In the genomic region with DNA sequence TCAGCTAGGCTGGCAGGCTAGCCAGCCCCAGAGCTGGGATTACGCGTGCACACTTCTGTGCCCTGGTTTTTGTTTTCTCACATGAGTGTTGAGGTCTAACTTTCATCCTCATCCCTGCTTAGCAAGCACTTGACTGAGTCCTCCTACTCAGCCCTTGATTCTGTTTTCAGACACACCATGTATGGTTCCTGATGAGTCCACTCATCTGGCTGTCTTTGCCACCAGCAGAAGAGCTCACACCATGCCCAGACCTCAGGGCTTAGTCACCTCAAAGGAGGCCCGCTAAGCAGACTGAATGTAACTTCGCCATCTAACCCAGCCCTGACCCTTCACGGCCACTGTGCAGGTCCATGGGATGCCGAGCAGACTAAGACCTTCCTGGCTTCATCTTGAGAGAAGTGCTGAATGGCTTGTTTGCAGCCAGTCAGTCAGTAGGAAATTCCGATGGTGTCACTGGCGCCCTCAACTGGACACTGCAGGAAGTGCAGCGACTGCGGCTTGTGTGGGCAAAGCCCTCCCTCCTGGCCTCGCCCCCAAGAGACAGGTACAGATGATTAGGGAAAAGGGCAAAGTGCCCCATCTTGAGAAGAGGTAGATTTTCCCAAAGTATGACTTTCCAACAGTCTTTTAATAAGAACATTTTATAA, we compare ENCODE assay signal across 9 mouse cellular contexts.
DNase-seq lines count a peak whose midpoint lies in the region; ATAC-seq and TF ChIP-seq lines count a peak whose summit lies in the region.
"Had no signal": no experiment of that assay in that cellular context is flagged by ENCODE, and none has a peak within 500 bp of the region (broad histone marks: within the 10 kb centered on the region; RNA-seq: fewer than 3 reads in every experiment).

No protein-coding gene starts in this region.

- DNase-seq in hindbrain, embryonic 10.5 days (ENCODE audit: low spot score): peak; percentile 78
- peak; percentile 72 to 85 for DNase-seq in heart, postnatal 14 days
- peak; percentile 76 to 77 for DNase-seq in layer of hippocampus, postnatal 36 days
- peak; percentile 79 to 84 for DNase-seq in spleen, postnatal 10 days (ENCODE audit: low spot score in 2 of 2)

- TF ChIP-seq POLR2A in bone marrow, adult 2 months (IDR thresholded peaks at IDR 0.05; ENCODE audit: borderline replicate concordance, control insufficient read depth, low read depth, low read length): no peak
- TF ChIP-seq POLR2A in embryonic fibroblast, embryonic 13.5 days (IDR thresholded peaks at IDR 0.05; ENCODE audit: low read depth, low read length): no peak

- no peak overlapping the region for H3K27ac ChIP-seq in hindbrain, embryonic 10.5 days
- no peak overlapping the region for H3K27ac ChIP-seq in hindbrain, embryonic 13.5 days
- no peak overlapping the region for H3K27ac ChIP-seq in bone marrow, adult 2 months (ENCODE audit: control insufficient read depth, insufficient read depth, low read depth, low read length, poor library complexity)
- H3K27ac ChIP-seq in embryonic fibroblast, embryonic 13.5 days (ENCODE audit: insufficient read depth, low read length): no peak overlapping the region
- H3K27ac ChIP-seq in macrophage: peak overlapping the region; percentile 15; the same call in 1 of the 2 replicates

- no peaks in the 10 kb centered on the region for H3K9me3 ChIP-seq in hindbrain, embryonic 10.5 days
- no peaks in the 10 kb centered on the region for H3K9me3 ChIP-seq in hindbrain, embryonic 13.5 days

- H3K4me1 ChIP-seq in hindbrain, embryonic 10.5 days (replicated peaks): 0 out of 2 replicates have a peak, but pooled peaks cover 3% of the 10 kb centered on the region
- H3K4me1 ChIP-seq in hindbrain, embryonic 13.5 days (replicated peaks): no peaks in the 10 kb centered on the region
- H3K4me1 ChIP-seq in bone marrow, adult 2 months (ENCODE audit: control insufficient read depth, insufficient read depth, low read length): no peaks in the 10 kb centered on the region
- H3K4me1 ChIP-seq in embryonic fibroblast, embryonic 13.5 days (ENCODE audit: control insufficient read depth, insufficient read depth, low read length): peaks cover 3% of the 10 kb centered on the region

- intact Hi-C loops in heart, postnatal 14 days (cut with DNase I): loop anchor here (2.0 kb wide), 1 partner anchor 289 kb away; no protein-coding TSS in a partner anchor

- H3K27me3 ChIP-seq in hindbrain, embryonic 10.5 days (ENCODE audit: insufficient read depth, poor library complexity, severe bottlenecking): no peaks in the 10 kb centered on the region
- H3K27me3 ChIP-seq in hindbrain, embryonic 13.5 days: no peaks in the 10 kb centered on the region

- no peak overlapping the region for H3K9ac ChIP-seq in hindbrain, embryonic 13.5 days

- WGBS in hindbrain, embryonic 10.5 days: 49% methylated on average over 11 of the region's 11 CpGs
- WGBS in hindbrain, embryonic 13.5 days: 47% methylated on average over 11 of the region's 11 CpGs
- WGBS in bone marrow, adult 2 months: 39% methylated on average over 11 of the region's 11 CpGs
- 46% methylated on average over 11 of the region's 11 CpGs for WGBS in macrophage (ENCODE audit: missing documents)

- peak; percentile 90 for TF ChIP-seq CTCF in bone marrow, adult 2 months (IDR thresholded peaks at IDR 0.05; ENCODE audit: control insufficient read depth, insufficient read depth, low read length)
- peak; percentile 79 for TF ChIP-seq CTCF in embryonic fibroblast, embryonic 13.5 days (IDR thresholded peaks at IDR 0.05; ENCODE audit: borderline replicate concordance, insufficient read depth, low read length)

- no peaks in the 10 kb centered on the region for H3K79me2 ChIP-seq in macrophage (ENCODE audit: inconsistent target)

- H3K4me2 ChIP-seq in hindbrain, embryonic 13.5 days: no peak overlapping the region

- H3K4me3 ChIP-seq in hindbrain, embryonic 10.5 days: no peak overlapping the region
- H3K4me3 ChIP-seq in hindbrain, embryonic 13.5 days: no peak overlapping the region
- H3K4me3 ChIP-seq in bone marrow, adult 2 months (replicated peaks; ENCODE audit: control insufficient read depth, low read depth, low read length): no peak overlapping the region
- no peak overlapping the region for H3K4me3 ChIP-seq in embryonic fibroblast, embryonic 13.5 days (ENCODE audit: insufficient read depth, low read length)
- H3K4me3 ChIP-seq in macrophage (ENCODE audit: inconsistent target): no peak overlapping the region
- H3K4me3 ChIP-seq: myocyte had no signal

- no peaks in the 10 kb centered on the region for H3K36me3 ChIP-seq in hindbrain, embryonic 10.5 days
- H3K36me3 ChIP-seq in hindbrain, embryonic 13.5 days: no peaks in the 10 kb centered on the region
- no peaks in the 10 kb centered on the region for H3K36me3 ChIP-seq in macrophage (ENCODE audit: inconsistent target)

- ATAC-seq in hindbrain, embryonic 13.5 days (ENCODE audit: low FRiP score): no peak
